Mouse (Mus musculus) MEL (cell line): ENCODE data around the gene Paqr6. TPM values are rescaled to one million over a fixed set of nuclear protein-coding genes. Genes with fewer than 3 reads are reported as not detected.

Experiments used
- DNase-seq: peaks from one replicate; pipeline ENCODE4 v3.0.0; 2011; ENCODE audit warnings: low read depth, low spot score
- H3K27ac ChIP-seq: 2 replicates; pipeline ENCODE4 v1.5.1; 2012; ENCODE audit warnings: low read depth, mild to moderate bottlenecking, control low read depth, low read length, moderate library complexity; ENCODE audit not compliant: control insufficient read depth
- H3K27me3 ChIP-seq, 2 experiments: fragments of 150-350 bp in 1 of 2; sonication (generic) in 1 of 2; 2 replicates each; pipeline ENCODE4 v1.6.1; 2012; ENCODE audit warnings: low read length in 2 of 2, mild to moderate bottlenecking in 2 of 2, improper control_type of control experiment in 1 of 2, moderate library complexity in 1 of 2; ENCODE audit not compliant: insufficient read depth in 2 of 2, control insufficient read depth in 1 of 2
- H3K36me3 ChIP-seq, 2 experiments: 2 replicates each; pipeline ENCODE4 v1.6.1; 2012 to 2014; ENCODE audit warnings: low read length in 2 of 2, improper control_type of control experiment in 1 of 2, inconsistent platforms in 1 of 2, mild to moderate bottlenecking in 1 of 2; ENCODE audit not compliant: insufficient read depth in 2 of 2, control insufficient read depth in 1 of 2
- H3K4me1 ChIP-seq, 2 experiments: fragments of 150-350 bp in 1 of 2; sonication (generic) in 1 of 2; 2 replicates each; pipeline ENCODE4 v1.6.1; 2012; ENCODE audit warnings: low read length in 2 of 2, improper control_type of control experiment in 1 of 2, mild to moderate bottlenecking in 1 of 2; ENCODE audit not compliant: insufficient read depth in 2 of 2, control insufficient read depth in 1 of 2
- H3K4me3 ChIP-seq, 2 experiments: fragments of 150-350 bp in 1 of 2; sonication (generic) in 1 of 2; 2 replicates each; pipeline ENCODE4 v1.5.1; 2012; ENCODE audit warnings: low read depth in 2 of 2, low read length in 2 of 2, mild to moderate bottlenecking in 2 of 2, moderate library complexity in 2 of 2, control low read depth in 1 of 2, improper control_type of control experiment in 1 of 2; ENCODE audit not compliant: control insufficient read depth in 1 of 2, insufficient read depth in 1 of 2
- H3K79me2 ChIP-seq: 2 replicates; pipeline ENCODE4 v1.6.1; 2012; ENCODE audit warnings: mild to moderate bottlenecking, low read length, moderate library complexity; ENCODE audit not compliant: control insufficient read depth, poor library complexity, insufficient read depth
- H3K9ac ChIP-seq: 2 replicates; pipeline ENCODE4 v1.6.1; 2012; ENCODE audit warnings: low read depth, mild to moderate bottlenecking, control low read depth, low read length, moderate library complexity; ENCODE audit not compliant: control insufficient read depth, poor library complexity, severe bottlenecking
- H3K9me3 ChIP-seq: fragments of 150-350 bp; sonication (generic); replicated peaks from 2 replicates; pipeline ENCODE4 v1.6.1; 2012; ENCODE audit warnings: mild to moderate bottlenecking, low read length, improper control_type of control experiment, moderate library complexity; ENCODE audit not compliant: insufficient read depth
- BHLHE40 ChIP-seq: IDR thresholded peaks from 2 replicates; pipeline ENCODE4 v1.6.1; 2012; ENCODE audit warnings: low read depth, mild to moderate bottlenecking, inconsistent platforms, low read length, improper control_type of control experiment, borderline replicate concordance
- CHD1 ChIP-seq: IDR thresholded peaks from 2 replicates; pipeline ENCODE4 v1.6.1; 2012; ENCODE audit warnings: low read depth, mild to moderate bottlenecking, inconsistent platforms, low read length, improper control_type of control experiment
- E2F4 ChIP-seq: IDR thresholded peaks from 2 replicates; pipeline ENCODE4 v1.6.1; 2011; ENCODE audit warnings: low read depth, low read length, improper control_type of control experiment, borderline replicate concordance
- ELF1 ChIP-seq: IDR thresholded peaks from 2 replicates; pipeline ENCODE4 v1.6.1; 2014; ENCODE audit warnings: low read depth, mild to moderate bottlenecking, inconsistent platforms, low read length, improper control_type of control experiment, moderate library complexity
- EP300 ChIP-seq, 2 experiments: IDR thresholded peaks; 2 replicates each; pipeline ENCODE4 v1.6.1; 2011; ENCODE audit warnings: improper control_type of control experiment in 2 of 2, low read length in 2 of 2, low read depth in 1 of 2, mild to moderate bottlenecking in 1 of 2
- ETS1 ChIP-seq: IDR thresholded peaks from 2 replicates; pipeline ENCODE4 v1.6.1; 2012; ENCODE audit warnings: low read depth, mild to moderate bottlenecking, inconsistent platforms, low read length, improper control_type of control experiment, moderate library complexity
- GABPA ChIP-seq: IDR thresholded peaks from 2 replicates; pipeline ENCODE4 v1.6.1; 2012; ENCODE audit warnings: low read depth, mild to moderate bottlenecking, inconsistent platforms, low read length, improper control_type of control experiment, moderate library complexity
- GATA1 ChIP-seq: IDR thresholded peaks from 2 replicates; pipeline ENCODE4 v1.6.1; 2011; ENCODE audit warnings: low read depth, low read length, improper control_type of control experiment
- MXI1 ChIP-seq: IDR thresholded peaks from 2 replicates; pipeline ENCODE4 v1.6.1; 2011; ENCODE audit warnings: mild to moderate bottlenecking, low read depth, low read length, improper control_type of control experiment
- MYB ChIP-seq: IDR thresholded peaks from 2 replicates; pipeline ENCODE4 v1.6.1; 2011; ENCODE audit warnings: mild to moderate bottlenecking, low read depth, low read length, improper control_type of control experiment
- NELFE ChIP-seq: IDR thresholded peaks from 2 replicates; pipeline ENCODE4 v1.6.1; 2011; ENCODE audit warnings: low read depth, low read length, improper control_type of control experiment
- POLR2A ChIP-seq, 2 experiments: IDR thresholded peaks; 2 replicates each; pipeline ENCODE4 v1.6.1; 2011 to 2012; ENCODE audit warnings: low read length in 2 of 2, mild to moderate bottlenecking in 2 of 2, control low read depth in 1 of 2, improper control_type of control experiment in 1 of 2, low read depth in 1 of 2, moderate library complexity in 1 of 2; ENCODE audit not compliant: control insufficient read depth in 1 of 2, insufficient read depth in 1 of 2, poor library complexity in 1 of 2
- RAD21 ChIP-seq: IDR thresholded peaks from 2 replicates; pipeline ENCODE4 v1.6.1; 2011; ENCODE audit warnings: mild to moderate bottlenecking, low read depth, low read length, improper control_type of control experiment
- TAL1 ChIP-seq: IDR thresholded peaks from 2 replicates; pipeline ENCODE4 v1.6.1; 2012; ENCODE audit warnings: mild to moderate bottlenecking, inconsistent platforms, low read length, moderate library complexity, mixed read lengths
- TCF12 ChIP-seq: IDR thresholded peaks from 2 replicates; pipeline ENCODE4 v1.6.1; 2014; ENCODE audit warnings: low read depth, mild to moderate bottlenecking, inconsistent platforms, low read length, improper control_type of control experiment, moderate library complexity
- USF1 ChIP-seq: IDR thresholded peaks from 2 replicates; pipeline ENCODE4 v1.6.1; 2014; ENCODE audit warnings: low read depth, mild to moderate bottlenecking, inconsistent platforms, low read length, improper control_type of control experiment, moderate library complexity
- ZKSCAN1 ChIP-seq: IDR thresholded peaks from 2 replicates; pipeline ENCODE4 v1.6.1; 2012; ENCODE audit warnings: low read depth, mild to moderate bottlenecking, inconsistent platforms, low read length, improper control_type of control experiment, moderate library complexity
- ZMIZ1 ChIP-seq: IDR thresholded peaks from 2 replicates; pipeline ENCODE4 v1.6.1; 2012; ENCODE audit warnings: low read depth, mild to moderate bottlenecking, inconsistent platforms, low read length, improper control_type of control experiment, moderate library complexity
- ZNF384 ChIP-seq: IDR thresholded peaks from 2 replicates; pipeline ENCODE4 v1.6.1; 2012; ENCODE audit warnings: low read depth, mild to moderate bottlenecking, inconsistent platforms, low read length, improper control_type of control experiment
- polyA plus RNA-seq, 2 experiments: library from polyadenylated mRNA; stranded (reverse) in 1 of 2; unstranded in 1 of 2; fragments of >175 nt in 1 of 2; fragments of >200 nt in 1 of 2; gene quantifications; 2 replicates each; pipeline versions ENCODE4 v1.2.1 to v1.2.4; 2012; ENCODE audit warnings: low replicate concordance in 2 of 2, low read depth in 1 of 2; ENCODE audit not compliant: insufficient read length in 2 of 2, insufficient read depth in 1 of 2, missing spikeins in 1 of 2
- total RNA-seq: library from RNA; depleted of rRNA; stranded (reverse); fragments of 300-350 nt; gene quantifications from 2 replicates; pipeline ENCODE4 v1.2.3, GENCODE M21; 2012

Gene Paqr6
- total and polyA plus RNA-seq, 3 experiments = 0.11 TPM; not detected in 2

- H3K4me1 ChIP-seq = no peaks in the 10 kb centered on the region
- no peaks in the 10 kb centered on the region for H3K27me3 ChIP-seq
- no peak overlapping the region for H3K27ac ChIP-seq
- TF ChIP-seq NELFE (no peak), TCF12 (no peak), GABPA (no peak), ETS1 (no peak), MXI1 (no peak), BHLHE40 (no peak), ZMIZ1 (no peak), MYB (no peak), POLR2A (IDR thresholded peaks at IDR 0.05; ENCODE audit: control insufficient read depth in 1 of 2, insufficient read depth in 1 of 2, low read depth in 1 of 2, low read length in 2 of 2, poor library complexity in 1 of 2) (no peak), GATA1 (no peak), E2F4 (no peak), ZNF384 (no peak), TAL1 (no peak), USF1 (no peak), RAD21 (no peak)
- no peak overlapping the region for H3K4me3 ChIP-seq
- H3K9me3 ChIP-seq = no peaks in the 10 kb centered on the region
- no peak for DNase-seq
- H3K79me2 ChIP-seq = no peaks in the 10 kb centered on the region
- peaks cover 0 to 11% of the 10 kb centered on the region in 2 experiments; a peak in 2 of 4 replicates for H3K36me3 ChIP-seq
- H3K9ac ChIP-seq = no peak overlapping the region
Observed at GRCm38 (mm10) chr3:88359989-88360388, 4.4 kb upstream of the Paqr6 start.

- no peak for DNase-seq
Observed at GRCm38 (mm10) chr3:88361096-88361495, 3.3 kb upstream of the Paqr6 start.

More at GRCm38 (mm10) chr3:88361096-88361495, 3.3 kb upstream of the Paqr6 start:
- peaks cover 0 to 8% of the 10 kb centered on the region in 2 experiments; a peak in 2 of 4 replicates for H3K36me3 ChIP-seq
- H3K27ac ChIP-seq = no peak overlapping the region
- H3K79me2 ChIP-seq = no peaks in the 10 kb centered on the region
- no peaks in the 10 kb centered on the region for H3K4me1 ChIP-seq
- no peaks in the 10 kb centered on the region for H3K9me3 ChIP-seq
- no peak overlapping the region for H3K9ac ChIP-seq
- H3K4me3 ChIP-seq = no peak overlapping the region
- no peaks in the 10 kb centered on the region for H3K27me3 ChIP-seq
- no peak for TF ChIP-seq ZKSCAN1
- TF ChIP-seq EP300 (IDR thresholded peaks at IDR 0.05; ENCODE audit: low read depth in 1 of 2, low read length in 2 of 2) = no peak
- no peak for TF ChIP-seq CHD1
- TF ChIP-seq ELF1 = no peak
